Mouse (Mus musculus) bone marrow macrophage, adult 2 months (primary cell): Measurements from ENCODE around the gene Mtmr4. TPM values are rescaled to one million over a fixed set of nuclear protein-coding genes. Genes with fewer than 3 reads are reported as not detected.
A peak's percentile ranks its signal among the peaks of the same experiment; 100 is the strongest.

Experiments used
- H3K27ac ChIP-seq: 2 replicates; pipeline ENCODE4 v1.5.1; 2012; ENCODE audit warnings: low read depth, low read length; ENCODE audit not compliant: insufficient read depth
- H3K4me1 ChIP-seq: 2 replicates; pipeline ENCODE4 v1.6.1; 2012; ENCODE audit warnings: low read length; ENCODE audit not compliant: control insufficient read depth, insufficient read depth
- H3K4me3 ChIP-seq: 2 replicates; pipeline ENCODE4 v1.5.1; 2012; ENCODE audit warnings: mild to moderate bottlenecking, low read length, moderate library complexity; ENCODE audit not compliant: insufficient read depth
- CTCF ChIP-seq: IDR thresholded peaks from 2 replicates; pipeline ENCODE4 v1.5.1; 2012; ENCODE audit warnings: low read depth, mild to moderate bottlenecking, low read length, moderate library complexity
- POLR2A ChIP-seq: IDR thresholded peaks from 2 replicates; pipeline ENCODE4 v1.6.1; 2012; ENCODE audit warnings: mild to moderate bottlenecking, low read depth, low read length, borderline replicate concordance
- polyA plus RNA-seq: library from polyadenylated mRNA; stranded (reverse); fragments of >200 nt; gene quantifications from 2 replicates; pipeline ENCODE4 v1.2.4, GENCODE M21; 2012; ENCODE audit not compliant: missing spikeins, insufficient read depth, insufficient read length

Gene Mtmr4
- polyA plus RNA-seq, 1 experiment: 16.3 TPM

- H3K4me1 ChIP-seq: peaks cover 4% of the 10 kb centered on the region
- H3K4me3 ChIP-seq: no peak overlapping the region
- TF ChIP-seq POLR2A: no peak
- TF ChIP-seq CTCF: no peak
- no peak overlapping the region for H3K27ac ChIP-seq
Observed at GRCm38 (mm10) chr11:87570743-87571142, 21.2 kb upstream of the Mtmr4 start.

DNA sequence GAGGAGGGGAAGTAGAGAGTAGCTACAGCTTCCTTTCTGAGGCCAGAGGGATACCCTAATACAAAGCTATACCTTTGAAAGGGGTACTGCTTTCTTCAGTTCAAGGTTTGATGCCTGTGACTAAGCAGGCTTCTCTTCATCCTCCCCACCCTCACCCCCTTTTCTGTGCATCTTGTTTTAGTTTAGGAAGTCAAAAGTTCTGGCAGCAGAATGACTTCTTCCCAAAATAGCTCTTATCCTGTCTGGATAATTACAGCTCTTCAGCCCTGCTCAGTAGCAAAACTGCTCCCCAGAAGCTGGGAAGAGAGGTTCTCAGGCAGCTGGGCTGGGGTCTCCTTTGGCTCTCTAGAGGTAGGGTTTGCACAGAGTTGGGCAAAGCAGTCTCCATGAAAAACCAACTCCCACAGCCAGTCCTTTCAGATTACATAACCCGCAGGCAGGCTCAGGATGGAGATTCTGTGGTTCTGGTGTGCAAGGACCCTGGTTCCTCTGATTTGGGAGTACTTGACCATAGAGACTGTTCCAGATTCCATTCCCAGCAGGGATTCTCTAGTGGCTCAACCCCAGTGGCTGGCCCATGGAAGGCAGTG is 20.5 kb upstream of the Mtmr4 start:
- TF ChIP-seq POLR2A (no peak), CTCF (no peak)
- peaks cover 4% of the 10 kb centered on the region for H3K4me1 ChIP-seq
- H3K4me3 ChIP-seq: no peak overlapping the region
- H3K27ac ChIP-seq: no peak overlapping the region

DNA sequence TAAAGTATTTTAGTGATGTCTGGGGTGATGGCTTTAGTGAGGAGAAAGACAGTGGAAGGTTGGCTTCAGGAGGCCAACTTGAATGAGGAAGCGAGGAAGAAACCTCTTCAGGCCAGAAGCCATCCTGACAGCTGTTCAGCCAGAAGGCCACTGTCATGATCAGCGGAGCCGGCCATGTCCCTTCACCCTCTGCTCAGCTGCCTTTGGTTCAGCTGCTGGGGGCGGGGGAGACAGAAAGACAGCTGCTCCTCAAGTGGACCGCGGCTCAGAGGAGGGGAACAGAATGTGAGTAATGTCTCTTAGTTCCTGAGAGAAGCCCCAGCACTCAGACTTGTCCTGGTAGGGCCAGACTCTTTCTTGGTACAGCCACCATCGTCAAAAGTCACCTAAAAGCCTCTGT is 18.2 kb upstream of the Mtmr4 start:
- Histone ChIP-seq H3K4me3 (no peak overlapping the region), H3K27ac (no peak overlapping the region), H3K4me1 (peaks cover 6% of the 10 kb centered on the region)
- TF ChIP-seq POLR2A (no peak), CTCF (no peak)

DNA sequence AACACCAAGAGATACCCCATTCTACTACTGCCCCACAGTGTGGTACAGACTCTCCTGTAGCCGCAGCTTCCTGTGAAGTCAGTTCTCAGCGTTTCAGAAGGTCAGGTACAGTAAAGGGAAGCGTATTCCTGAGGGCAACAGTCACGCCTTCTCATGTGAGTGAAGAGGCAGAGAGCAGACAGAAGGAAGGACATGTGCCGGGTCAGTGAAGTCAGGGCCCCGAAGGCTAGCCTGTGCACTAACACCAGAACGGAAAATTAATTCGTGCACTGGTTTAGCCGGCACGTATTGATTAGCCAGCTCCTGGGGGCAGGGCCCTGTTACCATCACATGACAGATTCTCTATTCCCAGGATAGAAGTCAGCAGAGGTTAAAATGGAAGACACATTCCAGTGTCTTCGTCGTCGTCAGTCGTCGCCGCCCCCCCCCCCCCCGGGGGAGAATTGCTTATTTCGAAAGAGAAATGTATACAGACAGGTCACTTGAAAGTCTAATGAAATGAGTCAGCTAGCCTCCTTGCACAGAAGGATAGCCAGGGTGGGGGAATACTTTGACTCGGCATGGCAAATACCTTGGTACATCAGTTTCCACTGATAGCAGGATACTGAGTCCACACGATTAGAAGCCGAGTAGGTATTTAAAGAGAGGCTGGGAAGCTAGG is 17.3 kb upstream of the Mtmr4 start:
- Histone ChIP-seq H3K4me3 (no peak overlapping the region), H3K27ac (no peak overlapping the region), H3K4me1 (peaks cover 6% of the 10 kb centered on the region)
- TF ChIP-seq CTCF (no peak), POLR2A (no peak)

GRCm38 (mm10) chr11:87577601-87578248 is 14.2 kb upstream of the Mtmr4 start:
- TF ChIP-seq CTCF: no peak
- Histone ChIP-seq H3K27ac (no peak overlapping the region), H3K4me1 (0 out of 2 replicates have a peak, but pooled peaks cover 2% of the 10 kb centered on the region), H3K4me3 (no peak overlapping the region)

DNA sequence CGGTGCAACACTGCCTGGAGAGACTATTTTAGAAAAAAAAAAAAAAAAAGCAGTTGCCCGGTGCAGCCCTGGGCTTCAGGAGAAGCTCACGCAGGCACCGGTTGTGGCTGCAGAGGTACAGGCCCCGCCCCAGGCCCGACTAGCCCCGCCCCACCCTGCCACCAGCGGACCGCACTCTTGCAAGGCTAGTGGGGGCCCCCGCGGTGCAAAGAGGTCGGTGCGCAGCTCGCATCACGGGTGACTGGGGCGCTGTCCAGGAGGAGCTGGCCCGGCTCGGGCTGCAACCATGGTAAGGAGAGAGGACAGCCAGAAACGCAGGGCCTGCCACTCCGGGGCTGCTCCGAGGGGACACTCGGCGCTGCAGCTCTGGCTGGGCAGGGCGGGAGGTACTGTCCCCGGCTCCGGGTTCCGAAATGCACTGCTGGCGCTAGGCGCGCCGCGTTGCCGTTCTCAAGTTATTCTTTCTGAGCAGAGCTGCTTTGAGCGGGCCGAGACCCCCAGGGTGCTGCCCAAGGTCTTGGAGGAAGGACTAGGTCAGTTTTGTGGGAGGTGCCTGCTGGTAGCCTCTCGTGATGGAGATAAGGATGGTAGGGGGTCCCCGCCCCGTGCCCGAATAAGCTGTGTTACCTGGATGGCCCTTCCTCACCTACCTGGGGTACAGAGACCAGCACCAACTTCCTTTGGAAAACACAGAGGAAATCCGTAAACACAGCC is 13.6 kb upstream of the Mtmr4 start:
- H3K27ac ChIP-seq: no peak overlapping the region
- 0 out of 2 replicates have a peak, but pooled peaks cover 2% of the 10 kb centered on the region for H3K4me1 ChIP-seq
- H3K4me3 ChIP-seq: peak overlapping the region; percentile 41
- TF ChIP-seq CTCF (no peak), POLR2A (no peak)

GRCm38 (mm10) chr11:87578963-87579601 is 12.9 kb upstream of the Mtmr4 start:
- H3K27ac ChIP-seq: no peak overlapping the region
- 0 out of 2 replicates have a peak, but pooled peaks cover 2% of the 10 kb centered on the region for H3K4me1 ChIP-seq
- H3K4me3 ChIP-seq: no peak overlapping the region
- no peak for TF ChIP-seq POLR2A
- TF ChIP-seq CTCF: no peak

GRCm38 (mm10) chr11:87579713-87580112 is 12.2 kb upstream of the Mtmr4 start:
- no peak overlapping the region for H3K27ac ChIP-seq
- H3K4me3 ChIP-seq: no peak overlapping the region
- 0 out of 2 replicates have a peak, but pooled peaks cover 2% of the 10 kb centered on the region for H3K4me1 ChIP-seq
- TF ChIP-seq CTCF (no peak), POLR2A (no peak)

GRCm38 (mm10) chr11:87580543-87581085 is 11.3 kb upstream of the Mtmr4 start:
- Histone ChIP-seq H3K27ac (no peak overlapping the region), H3K4me1 (0 out of 2 replicates have a peak, but pooled peaks cover 2% of the 10 kb centered on the region)
- TF ChIP-seq POLR2A: no peak
- TF ChIP-seq CTCF: no peak

More at GRCm38 (mm10) chr11:87580543-87581085, 11.3 kb upstream of the Mtmr4 start:
- no peak overlapping the region for H3K4me3 ChIP-seq
